ENCODE assay signal across 8 mouse cellular contexts in genomic region chr2:36214425-36214824, GRCm38 (mm10). TPM values are rescaled to one million over a fixed set of nuclear protein-coding genes. Genes with fewer than 3 reads are reported as not detected.
DNase-seq lines count a peak whose midpoint lies in the region; ATAC-seq and TF ChIP-seq lines count a peak whose summit lies in the region.

No protein-coding gene starts in this region.

- no peak for DNase-seq in heart, postnatal 10 days
- peak; percentile 59 for DNase-seq in A20 (ENCODE audit: low read depth, low spot score)
- peak; percentile 59 for DNase-seq in embryo, embryonic 10 days (ENCODE audit: low spot score)
- no peak for DNase-seq in liver, embryonic 14.5 days (ENCODE audit: low read depth in 3 of 3, low spot score in 3 of 3)
- no peak for DNase-seq in ovary, postnatal 36 days (ENCODE audit: low spot score)
- DNase-seq in layer of hippocampus, postnatal 36 days, result no peak

- 0 out of 2 replicates have a peak overlapping the region, but pooled peaks have one; percentile 14 for H3K4me2 ChIP-seq in heart, embryonic 12.5 days
- H3K4me2 ChIP-seq in liver, embryonic 14.5 days (ENCODE audit: low read depth), result peak overlapping the region; percentile 52

- H3K4me1 ChIP-seq in heart, embryonic 12.5 days (replicated peaks), result peaks cover 61% of the 10 kb centered on the region
- peaks cover 0 to 8% of the 10 kb centered on the region in 2 experiments; a peak in 2 of 4 replicates for H3K4me1 ChIP-seq in liver, embryonic 14.5 days (replicated peaks; ENCODE audit: control insufficient read depth in 2 of 2, insufficient read depth in 2 of 2, low read length in 1 of 2)

- no peak overlapping the region for H3K9ac ChIP-seq in heart, embryonic 12.5 days
- no peak overlapping the region for H3K9ac ChIP-seq in liver, embryonic 14.5 days (replicated peaks)

- H3K4me3 ChIP-seq in heart, embryonic 12.5 days, result no peak overlapping the region
- no peak overlapping the region for H3K4me3 ChIP-seq in liver, embryonic 14.5 days (ENCODE audit: insufficient read depth in 1 of 2, low read depth in 2 of 2, low read length in 2 of 2)

- no peak; the same call in 1 of the 2 replicates for TF ChIP-seq CTCF in liver, embryonic 14.5 days (IDR thresholded peaks at IDR 0.05; ENCODE audit: low read depth)

- H3K36me3 ChIP-seq in heart, embryonic 12.5 days, result no peaks in the 10 kb centered on the region
- H3K36me3 ChIP-seq in liver, embryonic 14.5 days (replicated peaks; ENCODE audit: control insufficient read depth, insufficient read depth, low read depth), result no peaks in the 10 kb centered on the region

- no peak for TF ChIP-seq EP300 in liver, embryonic 14.5 days (IDR thresholded peaks at IDR 0.05; ENCODE audit: low read depth)

- H3K27me3 ChIP-seq in heart, embryonic 12.5 days (replicated peaks), result peaks cover 31% of the 10 kb centered on the region
- H3K27me3 ChIP-seq in liver, embryonic 14.5 days (ENCODE audit: control insufficient read depth, insufficient read depth, low read length), result peaks cover 26% of the 10 kb centered on the region

- no peaks in the 10 kb centered on the region for H3K9me3 ChIP-seq in heart, embryonic 12.5 days (replicated peaks)
- H3K9me3 ChIP-seq in liver, embryonic 14.5 days (ENCODE audit: control insufficient read depth, low read length), result no peaks in the 10 kb centered on the region

- no peak for ATAC-seq in heart, embryonic 12.5 days (ENCODE audit: insufficient number of reproducible peaks, low FRiP score)
- ATAC-seq in liver, embryonic 14.5 days (ENCODE audit: insufficient read depth), result no peak
- ATAC-seq in frontal cortex, adult (ENCODE audit: low TSS enrichment), result no peak

- intact Hi-C loops in heart, postnatal 10 days (cut with DNase I), result loop anchor here (1.0 to 10.0 kb wide), 7 partner anchors 62 to 1120 kb away; partner anchors contain the start of genes Mrrf and Rbm18

- H3K27ac ChIP-seq in heart, embryonic 12.5 days (ENCODE audit: poor library complexity, severe bottlenecking), result no peak overlapping the region
- no peak overlapping the region for H3K27ac ChIP-seq in liver, embryonic 14.5 days

- WGBS in heart, embryonic 12.5 days, result 65% methylated on average over 5 of the region's 5 CpGs
- 55% methylated on average over 5 of the region's 5 CpGs for WGBS in liver, embryonic 14.5 days (ENCODE audit: insufficient replicate concordance)

RNA-seq across cellular contexts. Expression of gene Ptgs1, which starts 15.8 kb away (rescaled TPM):
- 25.5 and 27.2 TPM in 2 replicates for polyA plus RNA-seq in heart, embryonic 12.5 days (2016; fragmentation: Nextera tagmentation; extraction: Ambion mirVana)
- total RNA-seq in heart, postnatal 10 days (2021), result 10 to 100 TPM; 15.5 to 16.0 TPM
- 8.6 and 9.9 TPM in 2 replicates for polyA plus RNA-seq in liver, embryonic 14.5 days (2012; rRNA removed)
- 15.8 and 16.4 TPM in 2 replicates for polyA plus RNA-seq in liver, embryonic 14.5 days (2014; fragmentation: Nextera tagmentation; extraction: Ambion mirVana)
- 10 to 100 TPM; 16.1 to 16.9 TPM for total RNA-seq in layer of hippocampus, postnatal 36 days (2021)

Comparison
In these comparisons a context has a peak if more than half of its experiments do, and no peak if none do; other contexts are left out.
1. DNase-seq: peak in A20 (single experiment) and embryo, embryonic 10 days (single experiment); none in heart, postnatal 10 days (0 of 2), liver, embryonic 14.5 days (0 of 3), ovary, postnatal 36 days (single experiment) and layer of hippocampus, postnatal 36 days (0 of 2).